In genomic region chr3:35574402-35574801, GRCm38 (mm10) we compare ENCODE assay signal across 8 mouse cellular contexts.
DNase-seq lines count a peak whose midpoint lies in the region; ATAC-seq lines count a peak whose summit lies in the region.

No protein-coding gene starts in this region.

- peak; percentile 3 for DNase-seq in adrenal gland, postnatal 25 days
- no peak for DNase-seq in adrenal gland, adult 2 months
- peak; percentile 16 for DNase-seq in thymus, postnatal 4 days
- no peak for DNase-seq in thymus, postnatal 14 days
- DNase-seq in forelimb bud, embryonic 11.5 days (ENCODE audit: low read depth, low spot score), result peak; percentile 66
- peak; percentile 61 to 65 for DNase-seq in left cerebral cortex, adult 18-20 months (ENCODE audit: low spot score in 2 of 2)
- DNase-seq in ovary, postnatal 14 days (ENCODE audit: low spot score), result peak; percentile 41

- ATAC-seq in granulocyte monocyte progenitor cell, adult 5-6 weeks (replicated peaks; ENCODE audit: poor library complexity, severe bottlenecking), result no peak

Comparison
In these comparisons a context has a peak if more than half of its experiments do, and no peak if none do; other contexts are left out.
1. DNase-seq: peak in adrenal gland, postnatal 25 days (single experiment), thymus, postnatal 4 days (single experiment), forelimb bud, embryonic 11.5 days (single experiment), left cerebral cortex, adult 18-20 months (2 of 2) and ovary, postnatal 14 days (single experiment); none in adrenal gland, adult 2 months (single experiment) and thymus, postnatal 14 days (single experiment).